Mouse (Mus musculus): ENCODE measurements around the gene Hcfc1r1.

Hcfc1r1 gene

DNA sequence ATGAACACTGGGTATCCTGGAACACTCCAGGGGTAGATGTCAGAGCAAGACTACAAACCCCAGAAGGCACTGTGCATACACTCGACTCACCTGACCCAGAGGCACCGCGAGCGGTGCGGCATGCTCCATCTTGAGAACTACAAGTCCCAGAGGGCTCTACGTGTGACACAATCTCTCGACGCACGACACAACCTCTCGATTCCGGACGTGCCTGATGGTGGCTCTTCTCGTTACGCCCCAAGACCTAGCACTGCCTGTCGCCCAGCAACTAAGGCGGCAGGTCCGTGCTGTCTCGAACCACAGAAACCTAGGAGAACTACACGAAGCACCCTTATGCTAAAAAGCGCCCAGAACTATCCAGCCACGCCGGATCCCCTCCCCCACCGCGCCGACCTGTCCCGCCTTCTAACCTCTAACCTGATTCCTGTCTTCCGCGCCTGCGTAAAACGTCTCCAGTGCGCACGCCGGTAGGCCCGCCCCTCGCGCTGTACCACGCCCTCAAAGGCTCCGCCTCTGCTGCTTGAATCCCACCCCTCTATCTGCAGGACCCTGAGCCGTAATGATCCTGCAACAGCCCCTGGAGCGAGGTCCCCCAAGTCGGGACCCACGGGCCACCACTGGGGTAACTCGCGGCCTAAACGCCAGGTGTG lies at the start of gene Hcfc1r1, which contains the start of gene Thoc6:
Gene Hcfc1r1, plus strand, starts transcription at position 173 of the 650 bp plus-strand sequence.
Gene Thoc6, minus strand, starts transcription at position 459 of the 650 bp plus-strand sequence.
- peak; percentile 96 for DNase-seq (ENCODE audit: low spot score)

DNA sequence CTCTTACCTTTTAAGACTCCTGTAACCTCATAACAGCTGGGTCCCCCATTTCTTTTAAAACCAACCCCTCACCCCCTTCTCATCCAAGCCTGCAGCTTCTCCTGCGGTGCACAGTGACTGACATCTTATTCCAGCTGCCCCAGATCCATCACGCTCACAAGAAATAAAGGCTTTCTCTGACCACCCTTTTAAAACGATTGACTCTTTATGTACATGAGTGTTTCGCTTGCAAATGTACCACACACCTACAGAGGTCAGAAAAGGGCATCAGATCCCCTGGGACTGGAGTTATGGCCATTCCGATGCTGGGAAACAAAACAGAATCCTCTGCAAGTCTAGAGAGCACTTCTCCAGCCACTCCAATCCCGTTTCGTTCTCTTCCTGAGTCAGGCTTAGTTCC lies 45.6 kb upstream of the Hcfc1r1 start:
- DNase-seq (ENCODE audit: low spot score) = no peak

GRCm38 (mm10) chr17:23630195-23631020 lies 43.0 kb upstream of the Hcfc1r1 start:
- DNase-seq (ENCODE audit: low spot score) = peak; percentile 87

DNA sequence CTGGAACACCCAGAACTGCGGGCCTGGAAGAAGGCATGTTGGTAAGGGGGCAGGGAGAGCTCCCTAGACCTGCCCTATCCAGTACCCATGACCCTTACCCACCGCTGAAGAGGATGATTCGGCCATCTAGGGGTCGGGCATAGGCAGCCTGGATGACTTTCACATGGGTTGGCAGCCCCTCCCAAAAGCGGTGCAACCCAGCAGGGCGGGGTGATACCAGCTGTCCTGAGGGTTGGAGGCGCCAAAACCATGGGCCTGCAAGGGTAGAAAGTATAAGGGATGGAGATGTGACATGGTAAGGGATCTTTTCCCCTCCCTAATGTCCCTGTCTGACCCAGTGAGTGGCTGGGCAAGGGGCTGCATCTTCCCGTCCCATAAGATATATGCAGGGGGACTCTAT lies 42.2 kb upstream of the Hcfc1r1 start:
- DNase-seq (ENCODE audit: low spot score) = no peak

GRCm38 (mm10) chr17:23644613-23645495 lies 28.5 kb upstream of the Hcfc1r1 start, which contains the start of gene Mmp25:
Gene Mmp25, minus strand, starts transcription at chr17:23645277.
- DNase-seq (ENCODE audit: low spot score) = no peak

DNA sequence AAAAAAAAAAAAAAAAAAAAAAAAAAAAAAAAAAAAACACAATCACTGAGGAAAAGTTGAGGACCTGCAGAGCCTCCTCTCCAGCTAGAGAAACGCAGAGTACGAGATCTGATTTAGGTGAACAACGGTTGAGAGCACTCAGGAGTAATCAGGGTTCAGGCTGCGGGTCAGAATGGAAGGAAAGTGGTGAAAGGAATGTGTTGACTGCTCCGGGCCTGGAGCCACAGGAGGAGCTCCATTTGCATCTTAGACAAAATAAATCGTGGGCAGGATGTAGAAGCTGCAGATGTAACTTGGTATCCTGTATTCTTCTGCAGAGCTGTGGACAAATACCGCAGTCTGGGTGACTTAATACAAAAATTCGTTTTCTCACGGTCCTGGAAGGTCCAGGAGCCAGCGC lies 27.5 kb upstream of the Hcfc1r1 start:
- DNase-seq (ENCODE audit: low spot score) = no peak

GRCm38 (mm10) chr17:23651363-23651762 lies 22.0 kb upstream of the Hcfc1r1 start:
- no peak for DNase-seq (ENCODE audit: low spot score)

DNA sequence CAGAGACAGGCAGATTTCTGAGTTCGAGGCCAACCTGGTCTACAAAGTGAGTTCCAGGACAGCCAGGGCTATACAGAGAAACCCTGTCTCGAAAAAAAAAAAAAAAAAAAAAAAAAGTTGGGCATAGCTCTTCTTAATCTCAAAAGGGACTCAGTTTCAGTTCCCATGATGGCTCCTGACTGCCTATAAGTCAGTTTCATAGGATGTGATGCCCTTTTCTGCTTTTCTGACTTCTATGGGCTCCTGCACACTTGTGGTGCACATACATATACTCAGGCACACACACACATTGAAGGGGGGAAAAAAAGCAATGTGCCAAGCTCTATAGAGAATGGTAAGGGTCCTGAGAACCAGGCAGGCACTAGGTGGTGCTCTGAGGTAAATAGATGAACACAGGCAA lies 20.1 kb upstream of the Hcfc1r1 start:
- no peak for DNase-seq (ENCODE audit: low spot score)

DNA sequence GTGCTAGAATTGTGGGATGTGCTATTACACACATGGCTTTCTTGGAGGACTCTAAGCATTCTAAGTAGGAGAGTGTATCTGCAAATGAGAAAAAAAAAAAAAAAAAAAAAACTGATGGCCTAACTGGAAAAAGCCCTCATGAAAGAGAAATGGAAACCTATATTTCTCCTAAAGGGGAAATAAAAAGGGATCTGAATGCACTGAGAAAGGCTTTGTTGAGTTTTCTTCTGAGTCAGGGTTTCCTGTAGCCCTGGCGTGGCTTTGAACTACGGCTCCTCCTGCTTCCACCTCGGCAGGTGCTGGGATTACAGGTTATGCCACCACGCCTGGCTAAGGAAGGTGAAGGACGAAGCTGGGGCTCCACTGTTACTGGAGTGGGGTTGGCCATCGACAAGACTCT lies 19.4 kb upstream of the Hcfc1r1 start:
- DNase-seq (ENCODE audit: low spot score) = no peak

DNA sequence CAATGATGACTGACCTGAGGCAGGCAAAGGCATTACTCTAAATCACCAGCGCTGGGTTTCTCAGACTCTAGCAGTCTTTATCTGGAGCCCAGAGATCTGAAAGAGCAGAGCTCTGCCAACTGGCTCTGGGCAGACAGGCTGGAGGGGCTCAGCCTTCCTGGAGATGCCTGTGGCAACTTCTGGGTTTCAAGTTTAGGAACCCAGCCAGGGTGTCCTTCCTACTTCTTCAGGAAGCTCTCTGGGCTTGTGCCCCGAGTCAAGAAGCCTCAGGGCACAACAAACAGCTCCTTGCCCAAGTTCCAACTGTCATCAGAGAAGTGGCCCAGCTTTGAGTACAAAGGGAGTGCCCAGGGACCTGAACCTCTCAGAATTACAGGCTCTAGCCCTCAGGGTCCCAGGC lies 19.0 kb upstream of the Hcfc1r1 start:
- DNase-seq (ENCODE audit: low spot score) = no peak

- DNase-seq (ENCODE audit: low spot score) = no peak
These were observed 14.9 kb upstream of the Hcfc1r1 start for GRCm38 (mm10) chr17:23658450-23658849.

- no peak for DNase-seq (ENCODE audit: low spot score)
These were observed 13.1 kb upstream of the Hcfc1r1 start, which contains the start of gene Bicdl2 for GRCm38 (mm10) chr17:23660117-23660875. Gene Bicdl2, plus strand, starts transcription at chr17:23660506.

DNA sequence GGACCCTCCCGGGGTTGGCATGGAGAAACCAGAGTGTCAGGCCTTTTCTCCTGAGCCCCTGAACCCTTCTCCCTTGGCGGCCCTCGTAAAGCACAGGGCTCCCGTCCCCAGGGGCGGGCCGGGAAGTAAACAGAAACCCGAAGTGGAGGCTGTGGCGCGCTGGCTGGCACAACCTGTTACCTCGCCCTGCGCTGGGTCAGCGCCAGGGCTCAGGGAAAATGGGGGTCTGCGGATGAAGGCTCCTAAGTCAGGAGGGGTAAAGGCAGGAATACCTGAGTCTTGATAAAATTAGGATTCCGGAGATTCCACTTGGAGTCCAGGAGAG lies 12.6 kb upstream of the Hcfc1r1 start:
- no peak for DNase-seq (ENCODE audit: low spot score)

GRCm38 (mm10) chr17:23661526-23661925 lies 11.9 kb upstream of the Hcfc1r1 start:
- DNase-seq (ENCODE audit: low spot score) = no peak

GRCm38 (mm10) chr17:23664556-23665021 lies 8.8 kb upstream of the Hcfc1r1 start:
- no peak for DNase-seq (ENCODE audit: low spot score)

GRCm38 (mm10) chr17:23665511-23665910 lies 7.9 kb upstream of the Hcfc1r1 start:
- DNase-seq (ENCODE audit: low spot score) = no peak

DNA sequence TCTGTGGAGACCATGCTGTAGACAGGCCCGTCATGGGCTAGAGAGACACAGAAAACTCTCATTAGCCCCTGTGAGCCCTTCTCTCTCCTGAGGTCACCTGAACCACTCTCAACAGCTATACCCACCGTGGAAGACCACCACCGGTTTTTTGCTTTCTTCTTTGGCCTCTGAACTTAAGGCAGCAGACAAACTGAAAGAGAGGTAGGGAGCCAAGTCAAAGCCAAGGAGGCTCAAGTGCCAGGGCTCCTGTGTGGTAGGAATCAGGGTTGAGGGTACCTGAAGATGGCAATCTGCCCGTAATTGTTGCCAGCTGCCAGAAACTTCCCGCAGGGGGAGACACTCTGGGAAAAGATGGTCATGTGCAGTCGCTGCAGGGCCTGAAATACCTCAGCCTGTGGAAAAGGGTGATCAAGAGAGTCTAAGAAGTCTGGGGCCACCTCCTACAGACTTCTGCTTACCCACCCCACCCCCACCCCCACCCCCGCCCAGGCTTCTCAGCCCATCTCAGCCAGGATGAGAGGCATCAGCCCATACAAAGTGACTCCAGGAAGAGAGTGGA lies 2.8 kb upstream of the Hcfc1r1 start:
- no peak for DNase-seq (ENCODE audit: low spot score)

- DNase-seq (ENCODE audit: low spot score) = no peak
These were observed 1.9 kb upstream of the Hcfc1r1 start for GRCm38 (mm10) chr17:23671519-23671918.

- no peak for DNase-seq (ENCODE audit: low spot score)
These were observed 635 bp upstream of the Hcfc1r1 start for GRCm38 (mm10) chr17:23672761-23673160.

DNA sequence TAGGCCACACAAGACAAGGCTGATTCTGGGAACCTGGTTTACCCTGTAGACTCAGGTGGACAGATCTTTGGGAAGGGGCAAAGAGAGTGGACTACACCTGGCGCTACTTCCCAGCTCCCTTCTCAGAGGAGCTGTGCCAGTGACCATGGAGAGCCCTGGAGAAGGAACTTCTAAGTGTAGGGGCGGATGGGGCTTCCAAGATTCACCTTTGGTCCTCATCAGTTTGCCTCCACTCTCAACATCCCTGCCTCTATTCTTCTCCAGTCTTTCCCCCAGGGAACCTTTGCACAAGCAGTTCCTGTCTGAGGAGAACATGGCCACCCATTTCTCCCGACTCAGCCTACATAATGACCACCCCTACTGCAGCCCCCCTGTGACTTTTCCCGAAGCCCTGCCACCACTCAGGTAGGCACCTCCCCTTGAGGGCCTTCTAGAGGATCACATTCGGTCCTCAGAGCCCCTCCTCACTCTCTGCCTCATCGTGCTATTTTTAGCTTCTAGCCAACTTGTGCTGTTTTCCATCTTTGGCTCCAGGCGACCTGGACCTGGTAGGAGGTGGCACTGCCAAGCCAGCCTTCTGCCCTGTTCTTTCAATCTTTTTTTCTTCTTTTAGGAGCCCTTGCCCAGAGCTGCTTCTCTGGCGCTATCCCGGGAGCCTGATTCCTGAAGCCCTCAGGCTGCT lies 1.0 kb downstream of the Hcfc1r1 start:
- no peak for DNase-seq (ENCODE audit: low spot score)

GRCm38 (mm10) chr17:23675127-23675526 lies 1.7 kb downstream of the Hcfc1r1 start:
- no peak for DNase-seq (ENCODE audit: low spot score)

All from layer of hippocampus, adult 11-12 months (tissue).